Mouse (Mus musculus): ENCODE measurements at regions not wholly inside any gene's neighbourhood (a gene's known extent, or its start where the extent isn't known, plus 50 kb on each side); places are given as distances from the start of the nearest gene placed in this dataset.

DNA sequence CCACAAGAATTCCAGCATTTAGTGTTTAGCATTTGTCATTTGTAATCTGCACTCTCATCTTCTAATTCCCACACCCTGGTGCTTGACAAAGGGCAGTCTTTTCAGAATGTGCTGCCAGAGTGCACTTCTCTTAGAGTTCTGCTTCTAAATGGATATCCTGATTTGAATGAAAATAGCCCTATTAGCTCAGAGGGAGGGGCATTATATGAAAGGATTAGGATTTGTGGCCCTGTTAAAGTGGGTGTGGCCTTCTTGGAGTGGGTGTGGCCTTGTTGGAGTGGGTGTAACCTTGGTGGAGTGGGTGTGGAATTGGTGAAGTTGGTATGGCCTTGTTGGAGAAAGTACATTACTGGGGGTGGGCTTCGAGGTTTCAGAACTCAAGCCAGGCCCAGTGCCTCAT, 137.7 kb upstream of the Adamts16 start:
- no peaks in the 10 kb centered on the region for H3K36me3 ChIP-seq (ENCODE audit: control insufficient read depth in 1 of 2, insufficient read depth in 2 of 2, low read length in 2 of 2)
- H3K27ac ChIP-seq (ENCODE audit: control insufficient read depth, low read depth, low read length): no peak overlapping the region
- H3K27me3 ChIP-seq (ENCODE audit: control insufficient read depth in 1 of 2, insufficient read depth in 2 of 2, low read length in 2 of 2): no peaks in the 10 kb centered on the region
- H3K79me2 ChIP-seq (ENCODE audit: control insufficient read depth, insufficient read depth, low read length, poor library complexity): no peaks in the 10 kb centered on the region
- H3K9ac ChIP-seq (ENCODE audit: control insufficient read depth, low read depth, low read length, poor library complexity, severe bottlenecking): no peak overlapping the region
- H3K4me1 ChIP-seq (ENCODE audit: control insufficient read depth in 1 of 2, insufficient read depth in 2 of 2, low read length in 2 of 2): no peaks in the 10 kb centered on the region
- TF ChIP-seq ZNF384 (IDR thresholded peaks at IDR 0.05; ENCODE audit: low read depth, low read length) (no peak), UBTF (IDR thresholded peaks at IDR 0.05; ENCODE audit: borderline replicate concordance, insufficient read depth, low read depth, low read length) (no peak), NRF1 (IDR thresholded peaks at IDR 0.05; ENCODE audit: insufficient read depth, low read depth, low read length, poor library complexity, severe bottlenecking) (no peak), MXI1 (IDR thresholded peaks at IDR 0.05; ENCODE audit: low read depth, low read length) (no peak), POLR2AphosphoS5 (IDR thresholded peaks at IDR 0.05; ENCODE audit: borderline replicate concordance, low read depth, low read length) (no peak), SIN3A (IDR thresholded peaks at IDR 0.05; ENCODE audit: low read length) (no peak), NELFE (IDR thresholded peaks at IDR 0.05; ENCODE audit: low read depth, low read length) (no peak), TAL1 (IDR thresholded peaks at IDR 0.05; ENCODE audit: low read length) (no peak), SMC3 (IDR thresholded peaks at IDR 0.05; ENCODE audit: low read depth, low read length) (no peak), TBP (IDR thresholded peaks at IDR 0.05; ENCODE audit: low read depth, low read length) (no peak)
- no peak overlapping the region for H3K4me3 ChIP-seq (ENCODE audit: control insufficient read depth in 1 of 2, insufficient read depth in 1 of 2, low read depth in 2 of 2, low read length in 2 of 2)
- no peak for DNase-seq (ENCODE audit: low read depth, low spot score)
- no peaks in the 10 kb centered on the region for H3K9me3 ChIP-seq (replicated peaks; ENCODE audit: insufficient read depth, low read length)

- Histone ChIP-seq H3K36me3 (ENCODE audit: control insufficient read depth in 1 of 2, insufficient read depth in 2 of 2, low read length in 2 of 2) (no peaks in the 10 kb centered on the region), H3K27me3 (ENCODE audit: control insufficient read depth in 1 of 2, insufficient read depth in 2 of 2, low read length in 2 of 2) (no peaks in the 10 kb centered on the region), H3K27ac (ENCODE audit: control insufficient read depth, low read depth, low read length) (no peak overlapping the region), H3K9me3 (replicated peaks; ENCODE audit: insufficient read depth, low read length) (no peaks in the 10 kb centered on the region), H3K4me1 (ENCODE audit: control insufficient read depth in 1 of 2, insufficient read depth in 2 of 2, low read length in 2 of 2) (no peaks in the 10 kb centered on the region), H3K4me3 (ENCODE audit: control insufficient read depth in 1 of 2, insufficient read depth in 1 of 2, low read depth in 2 of 2, low read length in 2 of 2) (no peak overlapping the region), H3K9ac (ENCODE audit: control insufficient read depth, low read depth, low read length, poor library complexity, severe bottlenecking) (no peak overlapping the region), H3K79me2 (ENCODE audit: control insufficient read depth, insufficient read depth, low read length, poor library complexity) (no peaks in the 10 kb centered on the region)
- no peak for DNase-seq (ENCODE audit: low read depth, low spot score)
- TF ChIP-seq HCFC1 (IDR thresholded peaks at IDR 0.05; ENCODE audit: low read depth, low read length) (no peak), POLR2AphosphoS2 (IDR thresholded peaks at IDR 0.05; ENCODE audit: low read length) (no peak), RAD21 (IDR thresholded peaks at IDR 0.05; ENCODE audit: low read depth, low read length) (no peak), MAX (IDR thresholded peaks at IDR 0.05; ENCODE audit: low read length) (no peak), MYB (IDR thresholded peaks at IDR 0.05; ENCODE audit: low read depth, low read length) (no peak), ZC3H11A (IDR thresholded peaks at IDR 0.05; ENCODE audit: low read depth, low read length) (no peak), CHD2 (IDR thresholded peaks at IDR 0.05; ENCODE audit: low read length) (no peak), E2F4 (IDR thresholded peaks at IDR 0.05; ENCODE audit: borderline replicate concordance, low read depth, low read length) (no peak), UBTF (IDR thresholded peaks at IDR 0.05; ENCODE audit: borderline replicate concordance, insufficient read depth, low read depth, low read length) (no peak), ZNF384 (IDR thresholded peaks at IDR 0.05; ENCODE audit: low read depth, low read length) (no peak), TAL1 (IDR thresholded peaks at IDR 0.05; ENCODE audit: low read length) (no peak), RCOR1 (IDR thresholded peaks at IDR 0.05; ENCODE audit: low read depth, low read length) (no peak), GATA1 (IDR thresholded peaks at IDR 0.05; ENCODE audit: low read depth, low read length) (no peak), EP300 (IDR thresholded peaks at IDR 0.05; ENCODE audit: low read depth in 1 of 2, low read length in 2 of 2) (no peak), POLR2A (IDR thresholded peaks at IDR 0.05; ENCODE audit: control insufficient read depth in 1 of 2, insufficient read depth in 1 of 2, low read depth in 1 of 2, low read length in 2 of 2, poor library complexity in 1 of 2) (no peak), SIN3A (IDR thresholded peaks at IDR 0.05; ENCODE audit: low read length) (no peak), JUND (IDR thresholded peaks at IDR 0.05; ENCODE audit: low read depth, low read length) (no peak), GABPA (IDR thresholded peaks at IDR 0.05; ENCODE audit: low read depth, low read length) (no peak), USF2 (IDR thresholded peaks at IDR 0.05; ENCODE audit: borderline replicate concordance in 1 of 2, insufficient read depth in 1 of 2, low read depth in 1 of 2, low read length in 2 of 2) (no peak), BHLHE40 (IDR thresholded peaks at IDR 0.05; ENCODE audit: borderline replicate concordance, low read depth, low read length) (no peak)
Measured at GRCm38 (mm10) chr13:70978547-70979307, 137.1 kb upstream of the Adamts16 start.
